Mouse (Mus musculus) CH12.LX (cell line): ENCODE data around the gene Fam213a. TPM values are rescaled to one million over a fixed set of nuclear protein-coding genes. Genes with fewer than 3 reads are reported as not detected.

Experiments
- DNase-seq: peaks from one replicate; pipeline ENCODE4 v3.0.0-alpha.2; 2013; ENCODE audit errors: extremely low read depth
- H3K27ac ChIP-seq: 2 replicates; pipeline ENCODE4 v1.5.1; 2012; ENCODE audit warnings: low read depth, mild to moderate bottlenecking, control low read depth, moderate library complexity; ENCODE audit not compliant: insufficient read depth
- H3K27me3 ChIP-seq: replicated peaks from 2 replicates; pipeline ENCODE3; 2012; ENCODE audit warnings: inconsistent platforms
- H3K36me3 ChIP-seq, 2 experiments: replicated peaks in 1 of 2; 2 replicates each; pipeline versions ENCODE3 to v1.6.1; 2012; ENCODE audit warnings: inconsistent platforms in 1 of 2, low read length in 1 of 2, mild to moderate bottlenecking in 1 of 2, mixed read lengths in 1 of 2, moderate library complexity in 1 of 2; ENCODE audit not compliant: control insufficient read depth in 1 of 2, insufficient read depth in 1 of 2
- H3K4me1 ChIP-seq, 2 experiments: 2 replicates each; pipeline ENCODE4 v1.6.1; 2012; ENCODE audit warnings: inconsistent platforms in 1 of 2, moderate library complexity in 1 of 2; ENCODE audit not compliant: insufficient read depth in 2 of 2, control insufficient read depth in 1 of 2
- H3K4me2 ChIP-seq: 2 replicates; pipeline ENCODE4 v1.6.1; 2012; ENCODE audit warnings: low read depth, mild to moderate bottlenecking, control low read depth; ENCODE audit not compliant: poor library complexity, insufficient read depth, severe bottlenecking
- H3K4me3 ChIP-seq, 3 experiments: fragments of 150-350 bp in 1 of 3; sonication (generic) in 1 of 3; replicated peaks in 1 of 3; 2 replicates each; pipeline versions ENCODE3 to v1.5.1; 2011 to 2012; ENCODE audit warnings: low read depth in 2 of 3, low read length in 2 of 3, mild to moderate bottlenecking in 2 of 3, moderate library complexity in 2 of 3, control low read depth in 1 of 3, improper control_type of control experiment in 1 of 3, inconsistent platforms in 1 of 3, mixed read lengths in 1 of 3; ENCODE audit not compliant: poor library complexity in 1 of 3
- H3K79me2 ChIP-seq: replicated peaks from 2 replicates; pipeline ENCODE4 v1.6.1; 2012; ENCODE audit warnings: mild to moderate bottlenecking, moderate library complexity; ENCODE audit not compliant: control insufficient read depth, poor library complexity, insufficient read depth, severe bottlenecking; ENCODE audit errors: extremely low read depth
- H3K9ac ChIP-seq: 2 replicates; pipeline ENCODE4 v1.6.1; 2012; ENCODE audit warnings: low read depth, mild to moderate bottlenecking, control low read depth, moderate library complexity; ENCODE audit not compliant: insufficient read depth
- H3K9me3 ChIP-seq: replicated peaks from 2 replicates; pipeline ENCODE3; 2012; ENCODE audit warnings: low read length, inconsistent platforms, mixed read lengths
- BHLHE40 ChIP-seq: IDR thresholded peaks from 2 replicates; pipeline ENCODE4 v1.6.1; 2011; ENCODE audit warnings: mild to moderate bottlenecking, low read depth, low read length, improper control_type of control experiment
- CHD1 ChIP-seq: IDR thresholded peaks from 2 replicates; pipeline ENCODE4 v1.6.1; 2012; ENCODE audit warnings: low read depth, low read length, improper control_type of control experiment, inconsistent platforms
- CHD2 ChIP-seq: IDR thresholded peaks from 2 replicates; pipeline ENCODE4 v1.6.1; 2011; ENCODE audit warnings: low read length, improper control_type of control experiment
- CTCF ChIP-seq, 2 experiments: IDR thresholded peaks in 1 of 2; conservative IDR thresholded peaks in 1 of 2; 2 replicates each; pipeline ENCODE4 v1.5.1; 2011 to 2012; ENCODE audit warnings: low read depth in 2 of 2, low read length in 2 of 2, improper control_type of control experiment in 1 of 2, inconsistent platforms in 1 of 2, mild to moderate bottlenecking in 1 of 2, moderate library complexity in 1 of 2
- E2F4 ChIP-seq: IDR thresholded peaks from 2 replicates; pipeline ENCODE4 v1.6.1; 2011; ENCODE audit warnings: low read depth, low read length, improper control_type of control experiment; ENCODE audit not compliant: insufficient replicate concordance
- ELF1 ChIP-seq: IDR thresholded peaks from 2 replicates; pipeline ENCODE4 v1.6.1; 2014; ENCODE audit warnings: low read depth, mild to moderate bottlenecking, inconsistent platforms, low read length, improper control_type of control experiment
- EP300 ChIP-seq: IDR thresholded peaks from 2 replicates; pipeline ENCODE4 v1.6.1; 2011; ENCODE audit warnings: low read length, improper control_type of control experiment
- ETS1 ChIP-seq: conservative IDR thresholded peaks from 2 replicates; pipeline ENCODE4 v1.6.1; 2012; ENCODE audit warnings: low read depth, mild to moderate bottlenecking, inconsistent platforms, low read length, improper control_type of control experiment, moderate library complexity
- GABPA ChIP-seq: IDR thresholded peaks from 2 replicates; pipeline ENCODE4 v1.6.1; 2012; ENCODE audit warnings: low read depth, low read length, improper control_type of control experiment, inconsistent platforms; ENCODE audit not compliant: insufficient replicate concordance
- HCFC1 ChIP-seq: IDR thresholded peaks from 2 replicates; pipeline ENCODE4 v1.6.1; 2012; ENCODE audit warnings: low read depth, mild to moderate bottlenecking, inconsistent platforms, low read length, improper control_type of control experiment
- IRF4 ChIP-seq: IDR thresholded peaks from 2 replicates; pipeline ENCODE4 v1.6.1; 2014; ENCODE audit warnings: low read depth, mild to moderate bottlenecking, inconsistent platforms, low read length, improper control_type of control experiment
- JUN ChIP-seq: IDR thresholded peaks from 2 replicates; pipeline ENCODE4 v1.6.1; 2011; ENCODE audit warnings: low read depth, mild to moderate bottlenecking, low read length, improper control_type of control experiment, moderate library complexity; ENCODE audit not compliant: insufficient read depth
- JUND ChIP-seq: conservative IDR thresholded peaks from 2 replicates; pipeline ENCODE4 v1.6.1; 2011; ENCODE audit warnings: low read depth, low read length, improper control_type of control experiment
- KAT2A ChIP-seq: IDR thresholded peaks from 2 replicates; pipeline ENCODE4 v1.6.1; 2012; ENCODE audit warnings: low read length, improper control_type of control experiment, inconsistent platforms; ENCODE audit not compliant: insufficient replicate concordance
- MAFK ChIP-seq: IDR thresholded peaks from 2 replicates; pipeline ENCODE4 v1.6.1; 2011; ENCODE audit warnings: low read length, improper control_type of control experiment; ENCODE audit not compliant: insufficient replicate concordance
- MAX ChIP-seq: IDR thresholded peaks from 2 replicates; pipeline ENCODE4 v1.6.1; 2011; ENCODE audit warnings: low read length, improper control_type of control experiment
- MAZ ChIP-seq: IDR thresholded peaks from 2 replicates; pipeline ENCODE4 v1.6.1; 2012; ENCODE audit warnings: low read depth, mild to moderate bottlenecking, inconsistent platforms, low read length, improper control_type of control experiment, moderate library complexity
- MEF2A ChIP-seq: IDR thresholded peaks from 2 replicates; pipeline ENCODE4 v1.6.1; 2014; ENCODE audit warnings: low read depth, mild to moderate bottlenecking, inconsistent platforms, low read length, improper control_type of control experiment, borderline replicate concordance
- MXI1 ChIP-seq: IDR thresholded peaks from 2 replicates; pipeline ENCODE4 v1.6.1; 2011; ENCODE audit warnings: mild to moderate bottlenecking, low read depth, low read length, improper control_type of control experiment
- MYC ChIP-seq: IDR thresholded peaks from 2 replicates; pipeline ENCODE4 v1.6.1; 2011; ENCODE audit warnings: low read depth, mild to moderate bottlenecking, improper control_type of control experiment, low read length
- NELFE ChIP-seq: IDR thresholded peaks from 2 replicates; pipeline ENCODE4 v1.6.1; 2011; ENCODE audit warnings: low read depth, low read length, improper control_type of control experiment
- NRF1 ChIP-seq: IDR thresholded peaks from 2 replicates; pipeline ENCODE4 v1.6.1; 2014; ENCODE audit warnings: low read depth, mild to moderate bottlenecking, inconsistent platforms, low read length, improper control_type of control experiment, moderate library complexity
- PAX5 ChIP-seq: IDR thresholded peaks from 2 replicates; pipeline ENCODE4 v1.6.1; 2012; ENCODE audit warnings: low read length, inconsistent platforms, mixed read lengths
- POLR2A ChIP-seq: IDR thresholded peaks from 2 replicates; pipeline ENCODE4 v1.6.1; 2011; ENCODE audit warnings: low read depth, mild to moderate bottlenecking, improper control_type of control experiment, low read length
- POLR2AphosphoS2 ChIP-seq: IDR thresholded peaks from 2 replicates; pipeline ENCODE4 v1.6.1; 2011; ENCODE audit warnings: low read depth, low read length, improper control_type of control experiment
- RAD21 ChIP-seq: IDR thresholded peaks from 2 replicates; pipeline ENCODE4 v1.6.1; 2011; ENCODE audit warnings: low read depth, mild to moderate bottlenecking, low read length, improper control_type of control experiment, moderate library complexity
- RCOR1 ChIP-seq: conservative IDR thresholded peaks from 2 replicates; pipeline ENCODE4 v1.6.1; 2012; ENCODE audit warnings: low read depth, mild to moderate bottlenecking, inconsistent platforms, low read length, improper control_type of control experiment
- SIN3A ChIP-seq: IDR thresholded peaks from 2 replicates; pipeline ENCODE4 v1.6.1; 2012; ENCODE audit warnings: low read length, improper control_type of control experiment, inconsistent platforms
- SMC3 ChIP-seq: IDR thresholded peaks from 2 replicates; pipeline ENCODE4 v1.6.1; 2011; ENCODE audit warnings: low read depth, low read length, improper control_type of control experiment
- TBP ChIP-seq: conservative IDR thresholded peaks from 2 replicates; pipeline ENCODE4 v1.6.1; 2011; ENCODE audit warnings: low read depth, low read length, improper control_type of control experiment
- TCF12 ChIP-seq: IDR thresholded peaks from 2 replicates; pipeline ENCODE4 v1.6.1; 2014; ENCODE audit warnings: low read depth, mild to moderate bottlenecking, inconsistent platforms, low read length, improper control_type of control experiment
- USF1 ChIP-seq: IDR thresholded peaks from 2 replicates; pipeline ENCODE4 v1.6.1; 2014; ENCODE audit warnings: low read depth, mild to moderate bottlenecking, inconsistent platforms, low read length, improper control_type of control experiment
- USF2 ChIP-seq: conservative IDR thresholded peaks from 2 replicates; pipeline ENCODE4 v1.6.1; 2011; ENCODE audit warnings: low read depth, low read length, improper control_type of control experiment
- ZC3H11A ChIP-seq: IDR thresholded peaks from 2 replicates; pipeline ENCODE4 v1.6.1; 2012; ENCODE audit warnings: low read depth, mild to moderate bottlenecking, inconsistent platforms, low read length, improper control_type of control experiment
- ZKSCAN1 ChIP-seq: IDR thresholded peaks from 2 replicates; pipeline ENCODE4 v1.6.1; 2012; ENCODE audit warnings: low read depth, inconsistent platforms, low read length, improper control_type of control experiment, borderline replicate concordance
- ZMIZ1 ChIP-seq: IDR thresholded peaks from 2 replicates; pipeline ENCODE4 v1.6.1; 2012; ENCODE audit warnings: low read depth, mild to moderate bottlenecking, inconsistent platforms, low read length, improper control_type of control experiment
- ZNF384 ChIP-seq: IDR thresholded peaks from 2 replicates; pipeline ENCODE4 v1.6.1; 2012; ENCODE audit warnings: low read depth, low read length, improper control_type of control experiment, inconsistent platforms
- dilution Hi-C: fragments of 300-500 bp; cut with MboI; formaldehyde crosslinking; loops from 2 replicates; pipeline ENCODE4 v1.14.3; 2020; ENCODE audit warnings: low sequenced_read_pairs; ENCODE audit not compliant: extremely low pct_unique_long_range_greater_than_20kb, extremely low pct_ligation_motif_present
- in situ Hi-C: fragments of 300-500 bp; cut with MboI; formaldehyde crosslinking; loops from 3 replicates; pipeline ENCODE4 v1.14.3; 2019; ENCODE audit warnings: low sequenced_read_pairs, low pct_ligation_motif_present, low pct_unique_long_range_greater_than_20kb, mixed read lengths
- polyA plus RNA-seq: library from polyadenylated mRNA; unstranded; fragments of >175 nt; gene quantifications from 2 replicates; pipeline ENCODE4 v1.2.1, GENCODE M21; 2012; ENCODE audit warnings: low read depth; ENCODE audit not compliant: insufficient read length
- total RNA-seq, 2 experiments: library from RNA; depleted of rRNA; stranded (reverse); fragments of 300-350 nt in 1 of 2; fragments of >200 nt in 1 of 2; gene quantifications; 2 replicates each; pipeline ENCODE4 v1.2.3; 2012 to 2014

The Fam213a gene
- total and polyA plus RNA-seq, 3 experiments, result 11.6 to 17.1 (median 14.1) TPM

DNA sequence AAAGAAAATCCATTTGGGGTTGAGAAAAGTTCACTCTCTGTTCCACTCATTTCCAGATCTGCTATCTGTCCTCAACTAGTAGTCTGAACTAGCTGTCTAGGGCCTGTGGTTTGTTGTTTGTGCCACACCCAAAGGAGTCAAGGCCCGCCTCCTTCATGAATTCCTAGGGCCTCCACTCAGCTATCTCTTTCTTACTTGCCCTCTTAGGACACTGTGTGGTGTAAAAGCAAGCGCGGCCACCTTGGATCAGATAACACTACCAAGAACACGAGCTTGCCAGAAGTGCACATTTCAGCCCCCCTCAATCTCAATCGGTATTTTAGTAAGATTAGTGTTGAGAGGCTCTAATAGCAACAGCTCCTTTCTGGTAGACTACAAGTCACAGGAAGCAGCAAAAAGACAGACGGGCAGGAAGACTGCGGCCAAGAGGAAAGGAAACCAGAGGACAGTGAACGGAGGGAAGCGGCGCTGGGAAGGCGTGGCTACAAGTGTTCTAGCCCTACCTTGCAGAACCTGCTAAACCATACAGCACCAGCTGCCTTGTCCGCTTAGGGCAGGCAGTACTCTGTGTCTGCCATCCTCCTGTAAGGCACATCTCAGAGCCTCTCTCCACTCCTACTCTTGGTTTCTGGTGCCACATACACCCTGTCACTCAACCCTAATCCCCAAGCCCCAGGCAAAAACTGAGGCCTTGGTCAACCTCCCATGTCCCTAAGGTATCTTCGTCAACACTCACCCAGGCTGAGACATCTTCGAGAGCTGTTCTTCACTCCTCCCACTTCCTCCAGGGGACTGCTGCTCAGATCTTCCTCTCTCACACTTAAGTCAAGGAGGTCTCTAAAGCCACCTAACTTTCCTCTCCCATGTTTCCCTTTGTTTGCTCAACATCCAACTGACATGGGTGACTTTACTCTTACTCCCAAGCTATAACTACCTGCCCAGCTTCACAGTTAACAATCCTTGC is 65.9 kb downstream of the Fam213a start:
- dilution Hi-C loops, result no loop called here
- Histone ChIP-seq H3K36me3 (peaks cover 0 to 20% of the 10 kb centered on the region in 2 experiments), H3K4me2 (peak overlapping the region; percentile 78), H3K79me2 (peaks cover 29% of the 10 kb centered on the region), H3K27me3 (no peaks in the 10 kb centered on the region), H3K4me3 (peak overlapping the region; percentile 40 to 48 (median 40)), H3K4me1 (peaks cover 23 to 66% of the 10 kb centered on the region in 2 experiments), H3K27ac (peak overlapping the region; percentile 91), H3K9me3 (no peaks in the 10 kb centered on the region), H3K9ac (peak overlapping the region; percentile 88)
- in situ Hi-C loops, result no loop called here
- peak; percentile 70 for DNase-seq
- peak; percentile 64 for TF ChIP-seq NELFE
- TF ChIP-seq E2F4, result no peak
- no peak for TF ChIP-seq PAX5
- TF ChIP-seq MAFK, result no peak
- 0 out of 2 replicates have a peak, but pooled peaks have one; percentile 46 for TF ChIP-seq MYC
- TF ChIP-seq USF1, result no peak
- peak; percentile 78 for TF ChIP-seq SIN3A
- no peak for TF ChIP-seq NRF1
- TF ChIP-seq MAZ, result no peak
- TF ChIP-seq ELF1, result 0 out of 2 replicates have a peak, but pooled peaks have one; percentile 24
- no peak for TF ChIP-seq JUN
- no peak for TF ChIP-seq POLR2AphosphoS2
- TF ChIP-seq ZNF384, result no peak
- no peak for TF ChIP-seq USF2
- peak; percentile 20; the same call in 1 of the 2 replicates for TF ChIP-seq ETS1
- TF ChIP-seq TBP, result peak; percentile 47; the same call in 1 of the 2 replicates
- 0 out of 2 replicates have a peak, but pooled peaks have one; percentile 33 for TF ChIP-seq IRF4
- peak; percentile 45; the same call in 1 of the 2 replicates for TF ChIP-seq MEF2A
- TF ChIP-seq CHD2, result no peak
- no peak for TF ChIP-seq SMC3
- TF ChIP-seq BHLHE40, result no peak
- no peak for TF ChIP-seq GABPA
- TF ChIP-seq ZMIZ1, result peak; percentile 75; the same call in 1 of the 2 replicates
- TF ChIP-seq RCOR1, result no peak
- TF ChIP-seq MAX, result peak; percentile 61
- no peak for TF ChIP-seq CHD1
- TF ChIP-seq JUND, result no peak
- TF ChIP-seq ZKSCAN1, result no peak
- no peak; the same call in 1 of the 2 replicates for TF ChIP-seq RAD21
- no peak for TF ChIP-seq CTCF (conservative IDR thresholded peaks at IDR 0.05 in 1 of 2, IDR thresholded peaks at IDR 0.05 in 1 of 2; ENCODE audit: low read depth in 2 of 2, low read length in 2 of 2)
- TF ChIP-seq EP300, result peak; percentile 21; the same call in 1 of the 2 replicates
- TF ChIP-seq ZC3H11A, result no peak
- TF ChIP-seq KAT2A, result no peak
- peak; percentile 61 for TF ChIP-seq POLR2A
- TF ChIP-seq HCFC1, result 0 out of 2 replicates have a peak, but pooled peaks have one; percentile 11
- TF ChIP-seq TCF12, result peak; percentile 47; the same call in 1 of the 2 replicates
- TF ChIP-seq MXI1, result peak; percentile 61; the same call in 1 of the 2 replicates
